Mouse (Mus musculus) ovary, postnatal 36 days (tissue): ENCODE measurements around the gene Bcas3.

Experiments
- DNase-seq: peaks from one replicate; pipeline ENCODE4 v3.0.0; 2022; ENCODE audit warnings: low spot score, mixed read lengths

Bcas3 gene

GRCm38 (mm10) chr11:85529531-85530285 lies 176.7 kb downstream of the Bcas3 start:
- no peak for DNase-seq

GRCm38 (mm10) chr11:85540989-85541388 lies 188.0 kb downstream of the Bcas3 start:
- no peak for DNase-seq

GRCm38 (mm10) chr11:85543311-85543710 lies 190.3 kb downstream of the Bcas3 start:
- DNase-seq = no peak

- DNase-seq = no peak
These were observed 192.6 kb downstream of the Bcas3 start for GRCm38 (mm10) chr11:85545602-85546001.

- no peak for DNase-seq
These were observed 195.0 kb downstream of the Bcas3 start for GRCm38 (mm10) chr11:85547966-85548365.

- DNase-seq = no peak
These were observed 196.7 kb downstream of the Bcas3 start for GRCm38 (mm10) chr11:85549651-85550050.

- DNase-seq = no peak
These were observed 202.1 kb downstream of the Bcas3 start for GRCm38 (mm10) chr11:85555066-85555465.

- no peak for DNase-seq
These were observed 202.8 kb downstream of the Bcas3 start for GRCm38 (mm10) chr11:85555721-85556120.

- DNase-seq = no peak
These were observed 212.1 kb downstream of the Bcas3 start for GRCm38 (mm10) chr11:85565068-85565467.

GRCm38 (mm10) chr11:85571040-85571439 lies 218.1 kb downstream of the Bcas3 start:
- no peak for DNase-seq

GRCm38 (mm10) chr11:85571936-85572335 lies 219.0 kb downstream of the Bcas3 start:
- DNase-seq = no peak

GRCm38 (mm10) chr11:85572590-85572989 lies 219.6 kb downstream of the Bcas3 start:
- no peak for DNase-seq

GRCm38 (mm10) chr11:85574496-85574895 lies 221.5 kb downstream of the Bcas3 start:
- DNase-seq = no peak

- DNase-seq = peak; percentile 9
These were observed 225.1 kb downstream of the Bcas3 start for GRCm38 (mm10) chr11:85577816-85578645.

GRCm38 (mm10) chr11:85584086-85584485 lies 231.1 kb downstream of the Bcas3 start:
- DNase-seq = no peak

GRCm38 (mm10) chr11:85593636-85594035 lies 240.7 kb downstream of the Bcas3 start:
- DNase-seq = no peak

GRCm38 (mm10) chr11:85599251-85599650 lies 246.3 kb downstream of the Bcas3 start:
- DNase-seq = no peak

GRCm38 (mm10) chr11:85603546-85604322 lies 250.8 kb downstream of the Bcas3 start:
- DNase-seq = no peak

- no peak for DNase-seq
These were observed 256.5 kb downstream of the Bcas3 start for GRCm38 (mm10) chr11:85609303-85609940.

- no peak for DNase-seq
These were observed 260.1 kb downstream of the Bcas3 start for GRCm38 (mm10) chr11:85613035-85613434.

GRCm38 (mm10) chr11:85613586-85613985 lies 260.6 kb downstream of the Bcas3 start:
- no peak for DNase-seq

- no peak for DNase-seq
These were observed 261.5 kb downstream of the Bcas3 start for GRCm38 (mm10) chr11:85614431-85614830.
